In the genomic region with DNA sequence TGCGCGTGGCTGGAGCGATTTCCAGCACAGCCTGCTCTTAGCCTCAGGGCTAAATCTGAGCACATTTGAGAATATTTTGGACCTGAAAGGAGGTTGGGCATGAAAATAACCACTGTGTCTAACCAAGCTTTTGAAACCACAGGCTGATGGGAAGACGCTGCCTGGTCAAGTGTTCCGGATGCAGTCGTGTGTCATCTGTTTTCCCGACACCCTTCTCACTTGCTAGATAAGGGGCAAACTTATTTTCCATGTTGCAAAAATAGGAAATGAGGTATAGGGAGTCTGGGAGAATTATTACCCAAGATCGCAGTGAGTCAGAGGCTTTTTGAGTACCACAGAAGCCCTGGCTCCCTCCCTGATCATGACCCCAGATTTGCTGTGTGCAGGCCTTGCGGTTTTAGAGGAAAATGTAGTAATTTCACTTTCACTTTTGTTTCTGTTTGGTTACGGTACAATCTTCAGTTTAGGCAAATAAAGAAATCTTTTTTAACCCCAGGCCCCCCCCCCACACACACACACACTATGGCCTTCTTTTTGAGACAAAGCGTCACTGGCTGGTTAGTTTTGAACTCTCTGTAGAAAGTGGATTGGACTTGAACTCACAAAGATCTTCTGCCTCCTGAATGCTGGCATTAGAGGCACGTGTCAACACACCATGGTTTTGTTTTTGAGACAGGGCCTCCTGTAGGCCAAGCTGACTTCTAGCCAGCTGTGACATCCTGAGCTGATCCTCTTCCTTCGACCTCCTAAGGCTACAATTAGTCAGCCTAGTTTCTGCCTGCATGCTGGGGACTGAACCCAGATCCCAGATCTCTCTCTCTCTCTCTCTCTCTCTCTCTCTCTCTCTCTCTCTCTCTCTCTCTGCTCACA, we compare ENCODE assay signal across 8 mouse cellular contexts.
DNase-seq lines count a peak whose midpoint lies in the region; ATAC-seq lines count a peak whose summit lies in the region.

No protein-coding gene starts in this region.

- ATAC-seq in megakaryocyte progenitor cell, adult 5-6 weeks (replicated peaks; ENCODE audit: poor library complexity), result peak; percentile 65
- no peak for ATAC-seq in midbrain, embryonic 15.5 days (replicated peaks)

- H3K4me3 ChIP-seq in brown adipose tissue, adult 24 weeks (ENCODE audit: insufficient read depth, low read depth, low read length), result peak overlapping the region; percentile 44
- no peak overlapping the region for H3K4me3 ChIP-seq in midbrain, embryonic 15.5 days

- H3K27ac ChIP-seq in brown adipose tissue, adult 24 weeks (replicated peaks; ENCODE audit: low read depth, low read length), result peak overlapping the region; percentile 88
- no peak overlapping the region for H3K27ac ChIP-seq in midbrain, embryonic 15.5 days

- H3K9me3 ChIP-seq in midbrain, embryonic 15.5 days, result no peaks in the 10 kb centered on the region

- H3K9ac ChIP-seq in midbrain, embryonic 15.5 days, result no peak overlapping the region

- H3K4me2 ChIP-seq in midbrain, embryonic 15.5 days, result no peak overlapping the region

- WGBS in midbrain, embryonic 15.5 days, result 71% methylated on average over 13 of the region's 13 CpGs

- DNase-seq in spleen, adult 12 weeks (ENCODE audit: low spot score), result peak; percentile 22
- no peak for DNase-seq in spleen, postnatal 14 days (ENCODE audit: low spot score in 2 of 2)
- peak; percentile 89 for DNase-seq in induced T-regulatory cell, adult 2 months (ENCODE audit: low read depth)
- no peak for DNase-seq in right cerebral cortex, postnatal 36 days (ENCODE audit: low spot score in 2 of 2)
- no peak for DNase-seq in left cerebral cortex, adult 9 months (ENCODE audit: low spot score in 2 of 2)

- H3K27me3 ChIP-seq in midbrain, embryonic 15.5 days (replicated peaks), result no peaks in the 10 kb centered on the region

- H3K4me1 ChIP-seq in brown adipose tissue, adult 24 weeks (ENCODE audit: control insufficient read depth, insufficient read depth, insufficient read length, low read length), result peaks cover 18% of the 10 kb centered on the region
- no peaks in the 10 kb centered on the region for H3K4me1 ChIP-seq in midbrain, embryonic 15.5 days

- H3K36me3 ChIP-seq in midbrain, embryonic 15.5 days (replicated peaks), result no peaks in the 10 kb centered on the region

Comparison
In these comparisons a context has a peak if more than half of its experiments do, and no peak if none do; other contexts are left out.
1. DNase-seq: peak in spleen, adult 12 weeks (single experiment) and induced T-regulatory cell, adult 2 months (single experiment); none in spleen, postnatal 14 days (0 of 2), right cerebral cortex, postnatal 36 days (0 of 2) and left cerebral cortex, adult 9 months (0 of 2).